Mouse (Mus musculus) liver, embryonic 11.5 days (tissue): ENCODE measurements around the gene Pip4k2c. TPM values are rescaled to one million over a fixed set of nuclear protein-coding genes. Genes with fewer than 3 reads are reported as not detected.
"Not testable (repeated sequence)": the region's sequence is repeated elsewhere in the genome, so short reads cannot be mapped to it uniquely, and the experiment has no call there.

Source experiments
- ATAC-seq: fragments of 200-750 bp; cut with Nextera tagmentation; replicated peaks from 2 replicates; pipeline ENCODE4 v1.8.0; 2017; ENCODE audit warnings: moderate number of reproducible peaks, mild to moderate bottlenecking, moderate TSS enrichment, moderate library complexity; ENCODE audit not compliant: low FRiP score
- DNase-seq: peaks from one replicate; pipeline ENCODE4 v3.0.0-alpha.2; 2017; ENCODE audit warnings: low spot score
- H3K27ac ChIP-seq: fragments of 300-500 bp; sonication (generic); 2 replicates; pipeline ENCODE4 v1.5.1; 2014; ENCODE audit warnings: mild to moderate bottlenecking, low read depth, low read length, control low read depth
- H3K27me3 ChIP-seq: fragments of 300-500 bp; sonication (generic); replicated peaks from 2 replicates; pipeline ENCODE4 v1.6.1; 2014; ENCODE audit warnings: low read length, mixed read lengths; ENCODE audit not compliant: control insufficient read depth, insufficient read depth
- H3K36me3 ChIP-seq: fragments of 300-500 bp; sonication (generic); 2 replicates; pipeline ENCODE4 v1.6.1; 2014; ENCODE audit warnings: mild to moderate bottlenecking, low read length, moderate library complexity, mixed read lengths; ENCODE audit not compliant: control insufficient read depth, insufficient read depth
- H3K4me1 ChIP-seq: fragments of 300-500 bp; sonication (generic); replicated peaks from 2 replicates; pipeline ENCODE4 v1.6.1; 2014; ENCODE audit warnings: low read length, mixed read lengths; ENCODE audit not compliant: control insufficient read depth, insufficient read depth
- H3K4me2 ChIP-seq: fragments of 300-500 bp; sonication (generic); 2 replicates; pipeline ENCODE4 v1.6.1; 2014; ENCODE audit warnings: mild to moderate bottlenecking, control low read depth, moderate library complexity
- H3K4me3 ChIP-seq: fragments of 300-500 bp; sonication (generic); 2 replicates; pipeline ENCODE4 v1.5.1; 2014; ENCODE audit warnings: low read depth, low read length, control low read depth
- H3K9ac ChIP-seq: fragments of 300-500 bp; sonication (generic); 2 replicates; pipeline ENCODE4 v1.6.1; 2014; ENCODE audit warnings: low read depth, low read length, control low read depth
- H3K9me3 ChIP-seq: fragments of 300-500 bp; sonication (generic); 2 replicates; pipeline ENCODE4 v1.6.1; 2016; ENCODE audit warnings: low read length, inconsistent platforms, mixed read lengths; ENCODE audit not compliant: control insufficient read depth
- WGBS: fragments of 180-500 bp; shearing (Covaris S2); extraction: QIAGEN DNeasy Blood & Tissue Kit; methylation state at CpG from one replicate; pipeline ENCODE4 v1.1.7; 2014; 5-methylcytosine and 5-hydroxymethylcytosine counted together
- polyA plus RNA-seq: library from polyadenylated mRNA; unstranded; fragments of >200 nt; fragmentation: Nextera tagmentation; extraction: Ambion mirVana; gene quantifications from 2 replicates; pipeline ENCODE4 v1.2.1, GENCODE M21; 2014

The Pip4k2c gene
- polyA plus RNA-seq, 1 experiment from 2014 or later: 43.4 TPM

DNA sequence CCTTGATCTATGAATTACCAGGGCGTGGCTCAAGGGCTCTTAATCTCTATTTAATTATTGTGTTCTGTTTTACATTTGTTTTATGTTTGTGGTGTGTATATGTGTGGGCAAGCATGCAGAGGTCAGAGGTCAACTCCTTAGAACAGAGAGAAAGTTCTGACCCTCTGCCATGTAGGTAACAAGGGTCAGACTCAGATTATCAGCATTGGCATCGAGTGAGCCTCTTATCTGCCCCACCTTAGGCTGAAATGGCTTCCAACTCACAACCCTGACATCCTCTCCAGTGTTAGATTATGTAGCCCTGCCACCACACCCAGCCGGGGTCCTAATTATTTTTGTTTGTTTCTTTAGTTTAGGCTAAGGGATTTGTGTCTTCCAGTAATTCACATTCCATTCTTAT, 52.9 kb downstream of the Pip4k2c start:
- H3K27ac ChIP-seq: no peak overlapping the region
- H3K4me3 ChIP-seq: no peak overlapping the region
- DNase-seq (no peak), ATAC-seq (no peak)
- H3K4me1 ChIP-seq: no peaks in the 10 kb centered on the region
- no peaks in the 10 kb centered on the region for H3K36me3 ChIP-seq
- WGBS: 54% methylated on average over 3 of the region's 3 CpGs
- no peak overlapping the region for H3K4me2 ChIP-seq
- H3K27me3 ChIP-seq: no peaks in the 10 kb centered on the region
- H3K9ac ChIP-seq: no peak overlapping the region
- H3K9me3 ChIP-seq: no peaks in the 10 kb centered on the region

DNA sequence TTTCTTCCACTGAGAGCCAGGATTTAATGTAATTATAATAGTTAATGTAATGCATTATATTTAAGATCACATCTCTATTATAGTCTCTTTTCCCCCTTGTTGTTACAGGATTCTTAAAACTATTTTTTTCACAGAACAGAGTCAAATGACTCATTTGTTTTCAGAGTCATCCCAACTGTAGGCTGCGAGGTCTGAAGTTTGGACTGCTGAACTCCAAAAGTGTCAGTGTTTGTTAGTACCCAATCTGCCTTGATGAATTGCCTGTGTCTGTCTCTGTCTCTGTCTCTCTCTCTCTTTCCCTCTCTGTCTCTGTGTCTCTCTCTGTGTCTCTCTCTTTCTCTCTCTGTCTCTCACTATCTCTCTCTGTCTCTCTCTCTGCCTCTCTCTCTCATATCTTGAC, 54.9 kb downstream of the Pip4k2c start:
- H3K9ac ChIP-seq: no peak overlapping the region
- H3K27me3 ChIP-seq: no peaks in the 10 kb centered on the region
- no peak overlapping the region for H3K27ac ChIP-seq
- H3K4me3 ChIP-seq: no peak overlapping the region
- 65% methylated on average over 1 of the region's 1 CpGs for WGBS
- DNase-seq (no peak), ATAC-seq (no peak)
- no peaks in the 10 kb centered on the region for H3K36me3 ChIP-seq
- H3K4me1 ChIP-seq: no peaks in the 10 kb centered on the region
- H3K9me3 ChIP-seq: no peaks in the 10 kb centered on the region
- no peak overlapping the region for H3K4me2 ChIP-seq

DNA sequence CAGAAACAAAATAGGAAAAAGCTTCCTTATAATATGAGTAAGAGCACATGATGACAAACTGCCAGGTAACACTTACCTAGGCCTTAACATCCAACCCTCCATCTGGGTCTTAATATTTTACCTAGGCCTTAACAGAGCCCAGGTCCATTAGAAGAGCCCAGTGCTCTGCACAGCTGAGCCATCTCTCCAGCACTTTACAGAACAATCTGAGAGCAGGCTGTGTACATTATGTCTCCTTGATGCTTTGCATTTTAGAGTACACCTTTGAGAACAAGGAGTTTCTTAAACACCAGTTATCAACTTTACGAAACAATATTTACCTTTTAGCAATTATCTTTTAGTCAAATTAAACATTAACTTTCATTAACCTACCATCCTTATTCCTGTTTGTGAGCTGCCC, 55.3 kb downstream of the Pip4k2c start:
- H3K9me3 ChIP-seq: no peaks in the 10 kb centered on the region
- no peak overlapping the region for H3K27ac ChIP-seq
- H3K27me3 ChIP-seq: no peaks in the 10 kb centered on the region
- no peak overlapping the region for H3K9ac ChIP-seq
- ATAC-seq (no peak), DNase-seq (no peak)
- no peaks in the 10 kb centered on the region for H3K36me3 ChIP-seq
- H3K4me3 ChIP-seq: no peak overlapping the region
- no peak overlapping the region for H3K4me2 ChIP-seq
- WGBS: 74% methylated on average over 1 of the region's 1 CpGs
- H3K4me1 ChIP-seq: no peaks in the 10 kb centered on the region

- Histone ChIP-seq H3K27ac (no peak overlapping the region), H3K36me3 (no peaks in the 10 kb centered on the region), H3K4me1 (no peaks in the 10 kb centered on the region), H3K4me3 (no peak overlapping the region), H3K9ac (no peak overlapping the region), H3K27me3 (no peaks in the 10 kb centered on the region), H3K9me3 (no peaks in the 10 kb centered on the region), H3K4me2 (no peak overlapping the region)
- ATAC-seq (no peak), DNase-seq (no peak)
- 80% methylated on average over 5 of the region's 5 CpGs for WGBS
These were observed 56.7 kb downstream of the Pip4k2c start for GRCm38 (mm10) chr10:127154652-127155051.

GRCm38 (mm10) chr10:127154241-127154640, 57.1 kb downstream of the Pip4k2c start:
- DNase-seq: no peak
- WGBS: 89% methylated on average over 2 of the region's 2 CpGs
- no peaks in the 10 kb centered on the region for H3K4me1 ChIP-seq

DNA sequence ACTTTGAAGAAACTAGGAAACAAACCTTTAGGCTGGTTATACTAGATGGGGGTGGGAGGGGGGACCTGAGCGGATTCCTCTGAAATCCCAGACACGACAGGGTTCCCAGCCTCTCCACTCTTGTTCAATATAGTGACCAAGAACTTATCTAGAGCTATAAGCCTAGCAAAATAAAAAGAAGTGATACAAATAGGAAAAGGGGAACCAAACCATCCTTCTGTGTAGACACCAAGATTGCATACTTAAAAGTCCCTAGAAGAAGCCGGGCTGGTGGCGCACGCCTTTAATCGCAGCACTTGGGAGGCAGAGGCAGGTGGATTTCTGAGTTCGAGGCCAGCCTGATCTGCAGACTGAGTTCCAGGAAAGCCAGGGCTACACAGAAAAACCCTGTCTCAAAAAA, 58.1 kb downstream of the Pip4k2c start:
- 87% methylated on average over 7 of the region's 7 CpGs for WGBS
- no peaks in the 10 kb centered on the region for H3K4me1 ChIP-seq

More at GRCm38 (mm10) chr10:127154241-127154640, 57.1 kb downstream of the Pip4k2c start:
- H3K36me3 ChIP-seq: no peaks in the 10 kb centered on the region
- no peak overlapping the region for H3K9ac ChIP-seq
- no peaks in the 10 kb centered on the region for H3K9me3 ChIP-seq
- no peak overlapping the region for H3K27ac ChIP-seq
- H3K4me2 ChIP-seq: no peak overlapping the region
- H3K4me3 ChIP-seq: no peak overlapping the region
- no peak for ATAC-seq
- no peaks in the 10 kb centered on the region for H3K27me3 ChIP-seq

GRCm38 (mm10) chr10:127152556-127152955, 58.8 kb downstream of the Pip4k2c start:
- not testable (repeated sequence) for H3K4me3 ChIP-seq, H3K27me3 ChIP-seq, H3K36me3 ChIP-seq, H3K4me1 ChIP-seq, H3K9ac ChIP-seq, ATAC-seq, DNase-seq, H3K27ac ChIP-seq, H3K9me3 ChIP-seq, H3K4me2 ChIP-seq
- 84% methylated on average over 10 of the region's 10 CpGs for WGBS

More for the DNA sequence above, 58.1 kb downstream of the Pip4k2c start:
- H3K36me3 ChIP-seq: no peaks in the 10 kb centered on the region
- no peaks in the 10 kb centered on the region for H3K27me3 ChIP-seq
- no peaks in the 10 kb centered on the region for H3K9me3 ChIP-seq
- no peak for DNase-seq
- no peak overlapping the region for H3K27ac ChIP-seq
- H3K4me2 ChIP-seq: no peak overlapping the region
- ATAC-seq: no peak
- H3K4me3 ChIP-seq: no peak overlapping the region
- H3K9ac ChIP-seq: no peak overlapping the region

DNA sequence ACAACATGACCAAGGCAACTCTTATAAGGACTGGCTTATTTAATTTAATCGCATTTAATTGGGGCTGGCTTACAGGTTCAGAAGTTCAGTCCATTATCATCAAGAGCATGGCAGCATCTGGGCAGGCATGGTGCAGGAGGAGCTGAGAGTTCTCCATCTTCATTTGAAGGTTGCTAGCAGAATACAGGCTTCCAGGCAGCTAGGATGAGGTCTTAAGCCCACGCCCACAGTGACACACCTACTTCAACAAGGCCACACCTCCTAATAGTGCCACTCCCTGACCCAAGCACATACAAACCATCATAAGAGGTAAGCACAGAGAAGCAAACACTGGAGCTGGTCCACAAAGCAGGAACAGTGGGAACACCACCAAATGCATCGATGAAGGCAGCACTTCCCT, 60.2 kb downstream of the Pip4k2c start:
- not testable (repeated sequence) for H3K9ac ChIP-seq, H3K36me3 ChIP-seq, DNase-seq, H3K27ac ChIP-seq, H3K9me3 ChIP-seq, H3K4me2 ChIP-seq, H3K4me3 ChIP-seq, H3K4me1 ChIP-seq, H3K27me3 ChIP-seq, ATAC-seq
- WGBS: 79% methylated on average over 3 of the region's 3 CpGs

DNA sequence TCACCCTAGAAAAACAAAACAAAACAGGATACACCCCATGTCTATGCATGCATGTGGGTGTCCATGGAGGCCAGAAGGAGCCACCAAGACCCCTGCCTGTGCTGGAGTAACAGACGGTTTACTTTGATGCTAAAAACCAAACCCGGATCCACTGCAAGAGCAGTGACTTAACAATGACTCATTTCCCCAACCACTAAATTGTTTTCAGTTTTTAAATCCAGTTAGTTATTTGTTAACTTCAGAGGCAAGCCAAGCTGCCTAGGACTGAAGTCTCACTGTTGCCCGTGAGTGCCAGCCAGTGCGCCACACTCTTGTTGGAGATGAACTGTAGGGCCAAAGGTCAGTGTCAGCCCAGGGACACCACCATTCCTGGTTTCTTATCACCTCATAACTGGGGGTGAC, 60.9 kb downstream of the Pip4k2c start:
- DNase-seq (no peak), ATAC-seq (no peak)
- Histone ChIP-seq H3K9me3 (no peaks in the 10 kb centered on the region), H3K27me3 (no peaks in the 10 kb centered on the region), H3K27ac (no peak overlapping the region), H3K36me3 (no peaks in the 10 kb centered on the region), H3K9ac (no peak overlapping the region), H3K4me2 (no peak overlapping the region), H3K4me3 (no peak overlapping the region), H3K4me1 (no peaks in the 10 kb centered on the region)
- WGBS: 66% methylated on average over 4 of the region's 4 CpGs
